Mouse (Mus musculus) heart, adult 18-20 months (tissue): ENCODE measurements around the gene Pkd1l1. TPM values are rescaled to one million over a fixed set of nuclear protein-coding genes. Genes with fewer than 3 reads are reported as not detected.

ENCODE experiments used
- DNase-seq, 2 experiments: peaks; one replicate each; pipeline ENCODE4 v3.0.0; 2021 to 2022; ENCODE audit warnings: mixed read lengths in 1 of 2
- total RNA-seq, 2 experiments: library from RNA; stranded (reverse); gene quantifications; 2 replicates each; pipeline ENCODE4 v1.2.3; 2021

Gene Pkd1l1
- total RNA-seq, 2 experiments from 2014 or later, result not detected

GRCm38 (mm10) chr11:8936431-8937110, 36.5 kb downstream of the Pkd1l1 start:
- DNase-seq, result no peak

- DNase-seq, result no peak
Observed at GRCm38 (mm10) chr11:8916081-8916671, 56.9 kb downstream of the Pkd1l1 start.

GRCm38 (mm10) chr11:8882793-8883192, 90.3 kb downstream of the Pkd1l1 start:
- DNase-seq, result no peak

- no peak for DNase-seq
Observed at GRCm38 (mm10) chr11:8881521-8881920, 91.5 kb downstream of the Pkd1l1 start.

GRCm38 (mm10) chr11:8870115-8870514, 103.0 kb downstream of the Pkd1l1 start:
- no peak for DNase-seq

GRCm38 (mm10) chr11:8866021-8866420, 107.0 kb downstream of the Pkd1l1 start:
- no peak for DNase-seq

GRCm38 (mm10) chr11:8863955-8864675, 109.0 kb downstream of the Pkd1l1 start:
- DNase-seq, result no peak

- DNase-seq, result no peak
Observed at GRCm38 (mm10) chr11:8862426-8862825, 110.6 kb downstream of the Pkd1l1 start.

- no peak for DNase-seq
Observed at GRCm38 (mm10) chr11:8861978-8862377, 111.1 kb downstream of the Pkd1l1 start.

- peak in 1 of 2 experiments; percentile 24 for DNase-seq
Observed at GRCm38 (mm10) chr11:8860878-8861277, 112.2 kb downstream of the Pkd1l1 start.

GRCm38 (mm10) chr11:8859868-8860267, 113.2 kb downstream of the Pkd1l1 start:
- peak; percentile 63 to 91 for DNase-seq

- no peak for DNase-seq
Observed at GRCm38 (mm10) chr11:8859041-8859440, 114.0 kb downstream of the Pkd1l1 start.

GRCm38 (mm10) chr11:8856125-8856524, 116.9 kb downstream of the Pkd1l1 start:
- no peak for DNase-seq

- no peak for DNase-seq
Observed at GRCm38 (mm10) chr11:8848049-8848448, 125.0 kb downstream of the Pkd1l1 start.

GRCm38 (mm10) chr11:8847627-8848026, 125.4 kb downstream of the Pkd1l1 start:
- DNase-seq, result no peak

GRCm38 (mm10) chr11:8836176-8836575, 136.9 kb downstream of the Pkd1l1 start:
- no peak for DNase-seq

- DNase-seq, result no peak
Observed at GRCm38 (mm10) chr11:8834121-8834520, 138.9 kb downstream of the Pkd1l1 start.

GRCm38 (mm10) chr11:8830551-8830950, 142.5 kb downstream of the Pkd1l1 start:
- DNase-seq, result no peak

- DNase-seq, result no peak
Observed at GRCm38 (mm10) chr11:8829561-8829960, 143.5 kb downstream of the Pkd1l1 start.

- DNase-seq, result no peak
Observed at GRCm38 (mm10) chr11:8828836-8829526, 144.1 kb downstream of the Pkd1l1 start.

GRCm38 (mm10) chr11:8826609-8827008, 146.5 kb downstream of the Pkd1l1 start:
- DNase-seq, result no peak

- no peak for DNase-seq
Observed at GRCm38 (mm10) chr11:8826046-8826445, 147.0 kb downstream of the Pkd1l1 start.

GRCm38 (mm10) chr11:8825413-8825812, 147.7 kb downstream of the Pkd1l1 start:
- no peak for DNase-seq
